ENCODE assay signal across 17 mouse cellular contexts in genomic region chr9:63354168-63354567, GRCm38 (mm10). TPM values are rescaled to one million over a fixed set of nuclear protein-coding genes. Genes with fewer than 3 reads are reported as not detected.
DNase-seq lines count a peak whose midpoint lies in the region; ATAC-seq and TF ChIP-seq lines count a peak whose summit lies in the region.
"Had no signal": no experiment of that assay in that cellular context is flagged by ENCODE, and none has a peak within 500 bp of the region (broad histone marks: within the 10 kb centered on the region; RNA-seq: fewer than 3 reads in every experiment).

No protein-coding gene starts in this region.

- H3K9ac ChIP-seq in kidney, embryonic 15.5 days: no peak overlapping the region
- H3K9ac ChIP-seq in kidney, embryonic 14.5 days (ENCODE audit: low read depth, low read length): no peak overlapping the region
- no peak overlapping the region for H3K9ac ChIP-seq in hindbrain, postnatal 0 days (replicated peaks; ENCODE audit: low read length)
- H3K9ac ChIP-seq in midbrain, postnatal 0 days (replicated peaks; ENCODE audit: low read length, poor library complexity, severe bottlenecking): no peak overlapping the region

- no peak for ATAC-seq in kidney, embryonic 15.5 days (replicated peaks; ENCODE audit: low FRiP score)
- ATAC-seq in kidney, embryonic 14.5 days (ENCODE audit: low FRiP score, low TSS enrichment): peak; percentile 64; the same call in 1 of the 2 replicates
- no peak for ATAC-seq in CD4-positive, CD25-positive, alpha-beta regulatory T cell, adult 4 months
- ATAC-seq in hindbrain, postnatal 0 days: no peak
- ATAC-seq in midbrain, postnatal 0 days (ENCODE audit: low FRiP score): no peak
- ATAC-seq: midbrain, embryonic 16.5 days had no signal

- 57% methylated on average over 4 of the region's 4 CpGs for WGBS in kidney, embryonic 15.5 days
- 57% methylated on average over 4 of the region's 4 CpGs for WGBS in kidney, embryonic 14.5 days
- 81% methylated on average over 4 of the region's 4 CpGs for WGBS in hindbrain, postnatal 0 days
- 89% methylated on average over 4 of the region's 4 CpGs for WGBS in midbrain, postnatal 0 days

- peak; percentile 11 for DNase-seq in kidney, adult 11 months
- peak; percentile 48 for DNase-seq in 3134 (ENCODE audit: extremely low read depth, insufficient read length, low spot score)
- peak; percentile 64 for DNase-seq in MN1 (ENCODE audit: low spot score)
- no peak for DNase-seq in hindbrain, postnatal 0 days (ENCODE audit: low spot score)
- DNase-seq in midbrain, postnatal 0 days (ENCODE audit: low spot score): no peak
- DNase-seq: cerebellum, adult 8-10 months; gastrocnemius, adult 2 months; layer of hippocampus, adult 9-11 months; right cerebral cortex, adult 18-20 months; thymus, postnatal 25 days had no signal

- H3K27ac ChIP-seq in kidney, embryonic 15.5 days: no peak overlapping the region
- no peak overlapping the region for H3K27ac ChIP-seq in kidney, embryonic 14.5 days (ENCODE audit: low read depth, low read length)
- no peak overlapping the region for H3K27ac ChIP-seq in hindbrain, postnatal 0 days
- H3K27ac ChIP-seq in midbrain, postnatal 0 days (ENCODE audit: low read depth, low read length): no peak overlapping the region
- H3K27ac ChIP-seq: gastrocnemius, adult 2 months; heart, embryonic 10.5 days; hindbrain, embryonic 10.5 days had no signal

- H3K4me1 ChIP-seq in kidney, embryonic 15.5 days: peaks cover 23% of the 10 kb centered on the region
- peaks cover 5% of the 10 kb centered on the region; the same call in 1 of the 2 replicates for H3K4me1 ChIP-seq in kidney, embryonic 14.5 days (ENCODE audit: control insufficient read depth, insufficient read depth, low read length)
- H3K4me1 ChIP-seq in hindbrain, postnatal 0 days (ENCODE audit: insufficient read depth, low read length): no peaks in the 10 kb centered on the region
- H3K4me1 ChIP-seq in midbrain, postnatal 0 days (ENCODE audit: insufficient read depth, low read length): no peaks in the 10 kb centered on the region
- H3K4me1 ChIP-seq: hindbrain, embryonic 10.5 days had no signal

- H3K4me2 ChIP-seq in kidney, embryonic 15.5 days: no peak overlapping the region
- no peak overlapping the region for H3K4me2 ChIP-seq in kidney, embryonic 14.5 days (replicated peaks; ENCODE audit: low read depth, low read length)
- no peak overlapping the region for H3K4me2 ChIP-seq in hindbrain, postnatal 0 days (ENCODE audit: low read depth, low read length)
- no peak overlapping the region for H3K4me2 ChIP-seq in midbrain, postnatal 0 days (ENCODE audit: low read depth, low read length, poor library complexity, severe bottlenecking)
- H3K4me2 ChIP-seq: liver, embryonic 11.5 days had no signal

- H3K27me3 ChIP-seq in kidney, embryonic 15.5 days: no peaks in the 10 kb centered on the region
- no peaks in the 10 kb centered on the region for H3K27me3 ChIP-seq in kidney, embryonic 14.5 days (ENCODE audit: control insufficient read depth, insufficient read depth, low read length)
- no peaks in the 10 kb centered on the region for H3K27me3 ChIP-seq in hindbrain, postnatal 0 days (ENCODE audit: insufficient read depth, low read length)
- no peaks in the 10 kb centered on the region for H3K27me3 ChIP-seq in midbrain, postnatal 0 days (ENCODE audit: insufficient read depth, low read length)

- no peak for TF ChIP-seq CTCF in hindbrain, postnatal 0 days (IDR thresholded peaks at IDR 0.05; ENCODE audit: low read depth)
- no peak for TF ChIP-seq CTCF in midbrain, postnatal 0 days (IDR thresholded peaks at IDR 0.05)

- H3K4me3 ChIP-seq in kidney, embryonic 15.5 days (replicated peaks): no peak overlapping the region
- H3K4me3 ChIP-seq in kidney, embryonic 14.5 days (ENCODE audit: low read length): no peak overlapping the region
- no peak overlapping the region for H3K4me3 ChIP-seq in hindbrain, postnatal 0 days (ENCODE audit: low read length)
- H3K4me3 ChIP-seq in midbrain, postnatal 0 days (ENCODE audit: low read depth, low read length): no peak overlapping the region
- H3K4me3 ChIP-seq: gastrocnemius, adult 2 months; heart, embryonic 10.5 days; hindbrain, embryonic 10.5 days had no signal

- no peaks in the 10 kb centered on the region for H3K9me3 ChIP-seq in kidney, embryonic 15.5 days (replicated peaks)
- no peaks in the 10 kb centered on the region for H3K9me3 ChIP-seq in kidney, embryonic 14.5 days (ENCODE audit: control insufficient read depth, low read length)
- no peaks in the 10 kb centered on the region for H3K9me3 ChIP-seq in hindbrain, postnatal 0 days (ENCODE audit: low read length)
- H3K9me3 ChIP-seq in midbrain, postnatal 0 days (ENCODE audit: low read length): no peaks in the 10 kb centered on the region
- H3K9me3 ChIP-seq: heart, embryonic 10.5 days; hindbrain, embryonic 10.5 days had no signal

- H3K36me3 ChIP-seq in kidney, embryonic 15.5 days: 0 out of 2 replicates have a peak, but pooled peaks cover 3% of the 10 kb centered on the region
- H3K36me3 ChIP-seq in kidney, embryonic 14.5 days (ENCODE audit: control insufficient read depth, insufficient read depth, low read length): no peaks in the 10 kb centered on the region
- H3K36me3 ChIP-seq in hindbrain, postnatal 0 days (ENCODE audit: insufficient read depth, low read length): no peaks in the 10 kb centered on the region
- no peaks in the 10 kb centered on the region for H3K36me3 ChIP-seq in midbrain, postnatal 0 days (ENCODE audit: insufficient read depth, low read length)

RNA-seq across cellular contexts. Expression of gene Map2k5, which starts 23.5 kb away (rescaled TPM):
- 33.6 and 34.0 TPM in 2 replicates for polyA plus RNA-seq in kidney, embryonic 15.5 days (2015; fragmentation: Nextera tagmentation; extraction: Ambion mirVana)
- polyA plus RNA-seq in kidney, embryonic 14.5 days (2014; fragmentation: Nextera tagmentation; extraction: Ambion mirVana): 35.3 and 40.3 TPM in 2 replicates
- 10 to 100 TPM in 1 of 2 experiments, 1 to 10 TPM in 1; 9.1 to 12.8 TPM for polyA plus RNA-seq in CD4-positive, CD25-positive, alpha-beta regulatory T cell, adult 4 months (2017; shearing (Covaris generic))
- 19.6 and 22.4 TPM in 2 replicates for total RNA-seq in hindbrain, postnatal 0 days (2014; rRNA removed)
- 31.2 and 33.1 TPM in 2 replicates for polyA plus RNA-seq in hindbrain, postnatal 0 days (2015; fragmentation: Nextera tagmentation; extraction: Ambion mirVana)
- 22.4 and 23.4 TPM in 2 replicates for total RNA-seq in midbrain, postnatal 0 days (2014; rRNA removed)
- polyA plus RNA-seq in midbrain, postnatal 0 days (2015; fragmentation: Nextera tagmentation; extraction: Ambion mirVana): 32.7 and 35.0 TPM in 2 replicates

RNA-seq across cellular contexts. Expression of gene 2300009A05Rik, which starts 44.9 kb away (rescaled TPM):
- polyA plus RNA-seq in kidney, embryonic 15.5 days (2015; fragmentation: Nextera tagmentation; extraction: Ambion mirVana): 53.2 and 57.6 TPM in 2 replicates
- polyA plus RNA-seq in kidney, embryonic 14.5 days (2014; fragmentation: Nextera tagmentation; extraction: Ambion mirVana): 55.1 and 56.4 TPM in 2 replicates
- 1 to 10 TPM; 3.4 to 9.1 TPM for polyA plus RNA-seq in CD4-positive, CD25-positive, alpha-beta regulatory T cell, adult 4 months (2017; shearing (Covaris generic))
- total RNA-seq in hindbrain, postnatal 0 days (2014; rRNA removed): 44.4 and 52.2 TPM in 2 replicates
- polyA plus RNA-seq in hindbrain, postnatal 0 days (2015; fragmentation: Nextera tagmentation; extraction: Ambion mirVana): 89.7 and 94.7 TPM in 2 replicates
- total RNA-seq in midbrain, postnatal 0 days (2014; rRNA removed): 45.8 and 54.1 TPM in 2 replicates
- polyA plus RNA-seq in midbrain, postnatal 0 days (2015; fragmentation: Nextera tagmentation; extraction: Ambion mirVana): 82.8 and 98.4 TPM in 2 replicates

Comparison
In these comparisons a context has a peak if more than half of its experiments do, and no peak if none do; other contexts are left out.
1. DNase-seq: peak in kidney, adult 11 months (single experiment), 3134 (single experiment) and MN1 (single experiment); none in hindbrain, postnatal 0 days (single experiment) and midbrain, postnatal 0 days (single experiment).